Mouse (Mus musculus): ENCODE data around the gene Fam92b.

Gene Fam92b

DNA sequence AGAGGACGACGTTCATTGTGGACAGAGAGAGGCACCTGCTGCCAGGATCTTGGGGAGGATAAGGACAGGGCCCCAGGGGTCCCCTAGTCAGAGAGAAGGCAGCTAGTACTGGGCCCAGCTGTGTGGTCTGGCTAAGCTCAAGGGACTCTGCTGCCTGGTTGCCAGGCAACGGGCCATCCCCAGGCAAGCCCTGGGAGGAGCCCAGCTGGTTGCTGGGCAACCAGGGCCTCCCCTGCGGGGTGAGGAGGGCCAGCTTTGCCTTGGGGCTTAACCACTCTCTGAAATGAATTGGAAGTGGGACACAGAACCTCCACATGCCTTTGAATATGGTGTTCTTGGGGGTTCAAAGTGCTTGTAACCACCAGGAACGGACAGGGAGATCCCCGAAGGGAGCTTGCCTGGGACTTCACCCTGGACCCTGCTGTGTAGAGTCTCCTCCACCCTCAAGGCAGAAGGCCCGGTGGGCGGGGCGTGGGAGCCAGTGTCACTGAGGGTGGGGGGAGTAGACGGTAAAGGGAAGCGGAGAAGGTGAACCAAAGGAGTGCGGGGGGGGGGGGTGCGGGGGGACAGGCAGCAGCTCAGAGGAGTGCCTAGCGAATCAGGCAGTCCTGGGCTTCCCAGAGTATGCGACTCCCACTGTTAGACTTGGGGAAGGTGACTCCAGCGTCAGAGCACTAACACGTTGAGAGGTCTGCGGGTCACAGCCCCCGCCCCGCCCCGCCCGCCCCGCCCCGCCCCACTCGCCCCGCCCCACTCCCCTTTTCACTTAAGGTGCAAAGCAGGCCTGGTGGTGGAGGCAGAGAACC is at the start of gene Fam92b:
TSS of gene Fam92b (minus strand) at position 149 of the 806 bp plus-strand sequence.
- peak; percentile 83 for DNase-seq (ENCODE audit: low read depth)

DNA sequence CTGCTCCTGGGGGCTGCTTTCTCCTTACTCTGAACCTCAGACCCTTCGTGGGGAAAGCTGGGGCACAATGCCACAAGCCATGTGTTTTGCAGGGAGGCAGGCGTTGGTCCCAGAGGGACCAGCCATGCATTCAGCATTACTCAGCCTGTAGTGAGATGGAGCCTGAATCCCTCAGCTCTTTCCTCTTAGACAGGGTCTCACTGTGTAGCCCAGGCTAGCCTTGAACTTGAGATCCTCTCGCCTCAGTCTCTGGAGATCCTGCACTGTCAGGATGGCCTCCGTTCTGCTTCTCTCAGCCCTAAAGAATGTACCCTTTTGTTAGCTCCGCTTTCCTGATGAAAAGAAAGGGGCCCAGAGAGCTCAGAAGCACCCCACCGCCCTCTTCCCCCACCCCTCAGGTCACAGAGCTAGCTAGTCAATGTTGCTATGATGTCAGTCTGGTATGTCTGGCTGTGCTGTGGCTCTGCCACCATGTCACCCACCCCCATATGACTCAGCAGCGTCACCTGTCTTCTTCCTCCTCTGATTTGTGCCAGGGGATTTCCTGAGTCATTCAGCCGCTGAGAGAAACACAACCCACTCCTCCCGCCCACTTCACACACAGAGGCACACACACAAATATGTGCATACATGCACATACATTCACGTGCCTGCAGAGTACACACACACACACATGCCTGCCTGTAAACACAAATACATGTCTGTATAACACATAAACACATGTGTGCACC is 48.3 kb upstream of the Fam92b start:
- DNase-seq (ENCODE audit: low read depth), result peak; percentile 64

DNA sequence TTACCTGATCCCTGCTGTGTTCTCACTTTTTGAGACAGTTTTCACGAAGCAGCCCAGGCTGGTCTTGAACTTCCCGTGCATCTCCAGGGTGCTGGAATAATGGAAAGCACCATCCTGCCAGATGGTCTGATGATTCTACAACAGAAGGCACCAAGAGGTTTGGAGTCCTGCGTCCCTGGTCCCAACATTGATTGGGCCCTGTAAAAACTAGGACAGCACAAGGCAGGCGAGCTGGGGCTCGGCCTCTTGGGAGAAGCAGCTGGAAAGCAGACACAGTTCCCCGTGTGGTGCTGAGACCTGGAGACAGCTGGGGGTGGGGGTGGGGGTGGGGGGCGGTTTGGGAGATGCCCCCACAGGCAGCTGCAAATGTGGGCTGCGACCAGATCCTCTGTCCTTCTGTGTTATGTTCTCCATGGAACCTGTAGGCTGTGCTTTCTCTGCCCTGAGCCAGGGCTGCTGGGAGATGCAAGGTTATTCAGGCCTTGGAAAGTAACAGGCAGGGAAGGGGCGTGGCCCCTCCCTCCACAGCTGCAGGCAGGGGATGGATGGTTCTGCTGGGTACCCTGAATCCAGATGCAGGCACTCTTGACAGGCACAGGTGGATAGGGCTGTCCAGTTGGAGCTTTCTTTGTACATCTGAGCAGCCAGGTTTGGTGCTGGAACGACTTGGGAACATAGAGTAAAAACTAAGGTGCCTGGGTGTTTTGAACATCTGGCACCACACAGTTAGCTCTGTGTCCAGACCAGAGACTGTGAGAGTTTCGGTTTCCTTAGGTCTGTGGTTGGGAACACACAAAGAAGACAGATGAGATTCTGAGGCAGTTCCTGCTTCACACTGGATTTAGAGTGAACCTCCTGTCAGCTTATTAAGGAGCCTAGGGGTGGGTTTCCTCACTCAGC is 47.5 kb upstream of the Fam92b start:
- DNase-seq (ENCODE audit: low read depth), result peak; percentile 31

DNA sequence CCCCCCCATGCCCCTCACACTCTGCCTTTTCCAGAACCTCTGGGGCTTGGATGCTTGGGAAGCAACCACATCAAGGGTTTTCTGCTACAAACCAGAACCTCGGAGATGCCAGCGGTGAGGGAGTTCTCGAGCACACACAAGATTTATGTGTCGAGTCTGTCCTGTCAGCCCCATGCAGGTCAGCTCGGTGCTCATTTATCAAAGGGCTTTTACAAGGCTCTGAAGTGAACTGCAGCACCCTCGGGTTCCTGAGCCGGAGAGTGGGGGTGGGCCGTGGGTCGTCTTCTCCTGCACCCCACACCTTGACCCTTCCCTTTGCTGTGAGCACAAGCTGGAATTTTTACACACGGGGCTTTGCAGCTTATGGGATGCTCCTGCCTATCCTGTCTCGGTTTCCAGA is 45.3 kb upstream of the Fam92b start:
- no peak for DNase-seq (ENCODE audit: low read depth)

DNA sequence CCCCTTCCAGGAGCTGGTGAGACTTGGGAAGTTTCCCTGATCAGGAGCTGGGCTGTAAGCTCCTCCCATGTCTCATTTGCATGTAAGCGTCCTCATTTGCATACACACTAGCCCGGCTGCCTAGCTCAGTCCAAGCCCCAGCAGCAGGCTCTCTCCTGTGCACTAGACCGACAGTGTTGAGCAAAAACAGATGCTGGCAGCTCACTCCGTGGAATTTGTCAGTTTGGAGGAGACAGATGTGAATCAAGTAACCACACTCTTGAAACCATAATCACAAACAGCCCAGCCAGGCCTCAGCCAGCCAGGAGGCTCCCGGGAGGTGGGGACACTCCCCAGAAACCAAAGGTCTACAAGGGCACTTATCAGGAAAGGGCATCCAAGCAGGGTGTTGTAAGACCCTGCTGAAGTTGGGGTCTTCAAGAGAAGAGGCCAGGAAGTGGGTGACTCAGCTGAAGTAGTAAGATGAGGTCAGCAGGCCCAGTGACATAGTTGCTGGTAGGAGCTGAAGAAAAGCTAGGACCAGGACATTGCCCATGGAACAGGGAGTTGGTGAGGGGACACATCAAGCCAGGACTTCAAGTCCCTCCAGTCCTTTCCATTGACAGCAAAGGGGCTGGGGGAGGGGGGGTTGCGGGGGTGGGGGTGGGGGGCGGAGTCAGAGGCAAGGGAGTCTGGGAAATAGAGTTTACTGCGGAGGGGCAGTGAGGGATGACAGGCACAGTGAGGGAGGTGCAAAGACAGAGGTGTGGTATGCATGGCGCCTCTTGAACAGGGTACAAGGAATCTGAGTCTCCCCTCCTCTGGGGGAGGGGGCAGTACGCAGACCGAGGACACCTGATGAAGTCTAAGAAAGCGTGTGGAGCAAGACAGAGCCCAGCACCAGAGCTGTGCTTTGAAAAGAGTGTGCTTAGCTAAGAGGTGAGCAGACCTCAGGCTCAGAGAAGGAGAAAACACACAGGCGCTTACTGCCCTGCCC is 39.9 kb upstream of the Fam92b start:
- DNase-seq (ENCODE audit: low read depth), result peak; percentile 93

DNA sequence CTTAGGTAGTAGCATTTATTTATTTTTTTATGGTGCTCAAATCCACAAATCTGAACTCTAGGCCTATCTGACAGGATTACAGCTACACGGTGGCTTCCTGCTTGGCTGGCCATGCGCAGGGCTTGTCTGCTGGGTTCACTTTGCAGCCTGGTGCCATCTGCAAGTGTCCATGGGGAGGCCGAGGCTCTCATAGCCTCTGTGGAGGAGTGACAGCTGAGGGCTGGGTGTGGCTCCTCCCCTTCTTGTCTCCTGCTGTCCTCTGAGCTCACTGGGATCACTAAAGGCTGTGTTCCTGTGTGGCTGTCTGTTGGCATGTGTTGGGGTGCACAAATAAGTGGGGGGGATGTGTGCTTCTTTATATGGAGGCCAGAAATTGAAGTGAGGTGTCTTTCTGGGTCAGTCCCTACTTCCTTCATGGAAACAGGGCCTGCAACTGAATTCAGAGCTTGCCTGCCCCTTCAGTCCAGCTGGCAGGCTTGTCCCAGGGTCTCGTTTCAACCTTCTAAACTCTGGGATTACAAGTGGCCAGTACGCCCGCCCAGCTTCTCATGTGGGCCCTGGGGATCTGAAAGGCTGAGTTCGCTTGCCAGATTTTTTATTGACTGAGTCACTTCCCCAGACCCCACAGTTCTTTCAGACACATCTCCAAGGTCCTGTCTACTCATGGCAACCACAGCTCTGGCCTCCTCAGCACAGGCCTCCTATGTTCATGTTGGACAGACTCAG is 38.3 kb upstream of the Fam92b start:
- peak; percentile 84 for DNase-seq (ENCODE audit: low read depth)

DNA sequence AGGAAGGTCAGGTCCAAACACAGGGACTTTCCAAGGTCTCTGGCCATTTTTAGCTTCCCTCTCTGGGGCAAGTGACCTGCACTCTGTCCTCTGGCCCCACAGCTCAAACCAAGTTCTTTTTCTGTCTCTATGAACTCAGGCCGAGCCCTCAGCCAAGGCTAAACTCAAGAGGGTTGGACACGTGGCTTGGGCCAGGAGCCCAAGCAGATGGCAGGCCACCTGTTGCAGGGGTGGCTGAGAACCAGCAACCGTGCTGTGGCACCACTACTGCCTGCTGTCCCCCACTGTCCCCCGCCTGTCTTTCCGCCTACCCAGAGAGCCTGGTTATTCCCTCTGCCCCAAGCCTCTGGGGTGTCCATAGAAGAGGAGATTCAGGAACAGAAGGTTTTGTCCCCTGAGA is 36.7 kb upstream of the Fam92b start:
- DNase-seq (ENCODE audit: low read depth), result no peak

DNA sequence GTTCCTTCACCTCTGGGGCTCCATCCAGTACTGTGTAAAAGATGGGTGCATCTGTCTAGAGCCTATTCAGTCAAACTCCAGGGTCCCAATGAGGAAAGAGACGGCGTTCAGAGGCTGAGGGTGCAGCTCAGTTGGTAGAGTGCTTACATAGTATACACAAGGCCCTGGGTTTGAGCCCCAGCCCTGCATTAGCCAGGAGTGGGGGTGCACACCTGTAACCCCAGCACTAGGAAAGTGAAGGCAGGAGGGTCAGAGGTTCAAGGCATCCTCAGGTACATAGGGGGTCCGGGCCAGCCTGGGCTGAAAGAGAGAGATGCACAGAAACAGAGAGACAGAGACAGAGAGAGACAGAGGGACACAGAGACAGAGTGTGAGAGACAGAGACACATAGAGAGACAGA is 36.0 kb upstream of the Fam92b start:
- no peak for DNase-seq (ENCODE audit: low read depth)

DNA sequence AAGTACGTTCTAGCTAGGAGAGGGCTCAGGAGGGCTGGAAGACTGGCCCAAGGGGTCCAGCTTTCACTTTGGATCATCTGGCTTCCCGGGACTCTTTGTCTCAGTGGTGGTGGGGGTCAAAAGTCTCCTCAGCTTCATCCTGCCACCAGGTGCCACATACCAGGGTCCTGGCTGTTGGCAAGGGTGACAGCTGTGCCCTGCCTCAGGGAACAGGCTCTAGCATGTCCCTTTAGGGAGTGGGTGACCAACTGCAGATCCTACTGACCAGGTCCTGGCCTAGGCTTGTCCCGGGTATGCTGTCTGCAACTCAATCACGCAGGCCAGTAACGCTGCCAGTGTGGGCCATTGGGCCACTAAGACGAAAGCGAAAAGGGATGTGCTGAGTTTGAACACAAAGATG is 35.3 kb upstream of the Fam92b start:
- DNase-seq (ENCODE audit: low read depth), result no peak

DNA sequence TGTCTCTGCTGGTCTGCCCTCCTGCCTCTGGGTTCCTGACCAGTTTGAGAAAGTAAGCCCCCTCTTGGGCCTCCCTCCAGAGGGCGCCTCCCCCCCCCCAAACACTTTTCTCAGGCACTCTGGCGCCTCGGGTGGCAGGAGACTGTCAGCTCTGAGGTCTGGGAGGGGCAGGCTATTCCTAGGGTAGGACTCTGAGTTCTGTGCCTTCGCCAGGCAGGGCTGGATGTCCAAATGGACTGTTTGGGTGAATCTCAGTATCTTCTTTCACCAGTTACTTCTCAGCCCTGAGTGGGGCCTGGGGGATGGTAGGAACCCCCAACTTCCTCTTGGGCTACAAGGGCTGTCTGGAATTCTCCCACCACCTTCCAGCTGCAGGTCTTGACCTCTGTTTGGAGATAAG is 34.1 kb upstream of the Fam92b start:
- DNase-seq (ENCODE audit: low read depth), result no peak

DNA sequence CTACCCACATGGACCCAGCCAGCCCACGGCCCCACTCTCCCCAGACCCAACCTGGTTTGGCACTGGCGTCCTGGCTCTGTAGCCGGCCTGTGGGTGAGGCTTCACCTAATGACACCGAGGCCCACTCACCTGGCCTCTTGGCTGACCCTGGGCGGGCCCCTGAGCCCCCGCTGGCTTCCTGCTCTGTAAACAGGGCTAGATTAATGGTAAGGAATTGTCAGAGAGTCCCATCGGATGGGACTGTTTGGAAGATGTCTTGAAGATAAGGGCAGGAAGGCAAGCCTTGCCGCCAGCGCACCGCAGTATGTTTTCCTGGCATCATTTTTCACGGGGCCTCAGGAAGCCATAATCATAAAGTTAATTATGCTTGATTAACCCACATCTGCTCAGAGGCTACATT is 30.8 kb upstream of the Fam92b start:
- no peak for DNase-seq (ENCODE audit: low read depth)

DNA sequence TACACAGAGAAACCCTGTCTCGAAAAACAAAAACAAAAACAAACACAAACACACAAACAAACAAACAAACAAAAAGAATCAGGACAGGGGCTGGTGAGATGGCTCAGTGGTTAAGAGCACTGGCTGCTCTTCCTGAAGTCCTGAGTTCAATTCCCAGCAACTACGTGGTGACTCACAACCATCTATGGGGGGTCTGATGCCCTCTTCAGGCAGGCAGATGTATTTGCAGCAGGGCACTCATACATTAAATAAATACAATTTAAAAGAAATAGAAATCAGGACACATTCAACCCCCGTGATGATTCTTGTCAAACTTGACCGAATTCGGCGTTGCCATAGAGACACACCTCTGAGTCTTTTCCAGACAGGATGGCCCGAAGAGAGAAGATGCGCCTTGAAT is 30.1 kb upstream of the Fam92b start:
- no peak for DNase-seq (ENCODE audit: low read depth)

DNA sequence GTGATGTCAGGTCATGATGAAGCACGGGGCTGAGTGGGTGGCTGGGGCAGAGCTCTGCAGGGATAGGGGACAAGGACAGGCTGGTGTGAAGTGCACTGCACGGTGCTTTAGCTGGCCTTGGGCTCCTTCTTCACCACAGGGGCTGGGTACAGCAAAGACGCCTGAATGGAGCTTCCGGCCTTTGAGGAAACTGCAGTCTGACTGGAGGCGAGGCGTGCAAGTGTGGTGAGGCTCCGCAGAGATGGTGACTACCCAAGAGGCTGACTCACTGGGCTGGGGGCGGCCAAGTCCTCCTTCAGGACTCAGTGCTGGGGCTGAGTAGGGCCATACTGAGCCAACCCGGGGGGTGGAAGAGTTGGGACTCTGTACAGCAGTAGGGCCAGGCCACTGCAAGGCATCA is 28.6 kb upstream of the Fam92b start:
- DNase-seq (ENCODE audit: low read depth), result peak; percentile 56

DNA sequence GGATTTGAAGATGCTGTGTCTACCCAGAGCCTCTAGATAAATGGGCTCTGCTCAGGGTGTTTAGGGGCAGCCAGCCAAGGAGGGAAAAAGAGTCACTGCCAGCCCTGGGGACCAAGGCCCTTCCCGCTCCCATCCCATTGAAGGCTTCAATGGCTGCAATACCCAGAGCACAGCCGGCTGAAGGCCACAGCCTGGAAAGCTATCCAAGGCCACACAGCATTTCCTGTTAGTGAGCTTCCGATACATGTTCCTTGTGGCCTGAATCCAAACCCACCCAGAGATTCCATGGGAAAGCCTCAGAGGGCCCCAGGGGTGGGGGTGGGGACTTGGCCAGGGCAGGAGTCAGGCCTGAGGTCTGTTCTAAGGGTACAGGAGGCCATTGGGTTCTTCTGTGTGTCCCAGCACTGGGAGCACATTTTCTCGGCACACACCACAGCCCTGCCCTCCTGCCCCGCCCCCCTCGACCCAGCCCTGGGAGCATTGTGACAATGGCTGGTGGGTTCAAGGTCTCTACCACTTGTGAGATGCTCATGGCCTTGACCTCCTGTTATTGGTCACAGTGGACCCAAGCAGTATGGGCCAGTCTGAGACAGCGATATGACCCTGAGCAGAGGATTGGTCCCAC is 27.6 kb upstream of the Fam92b start:
- DNase-seq (ENCODE audit: low read depth), result no peak

DNA sequence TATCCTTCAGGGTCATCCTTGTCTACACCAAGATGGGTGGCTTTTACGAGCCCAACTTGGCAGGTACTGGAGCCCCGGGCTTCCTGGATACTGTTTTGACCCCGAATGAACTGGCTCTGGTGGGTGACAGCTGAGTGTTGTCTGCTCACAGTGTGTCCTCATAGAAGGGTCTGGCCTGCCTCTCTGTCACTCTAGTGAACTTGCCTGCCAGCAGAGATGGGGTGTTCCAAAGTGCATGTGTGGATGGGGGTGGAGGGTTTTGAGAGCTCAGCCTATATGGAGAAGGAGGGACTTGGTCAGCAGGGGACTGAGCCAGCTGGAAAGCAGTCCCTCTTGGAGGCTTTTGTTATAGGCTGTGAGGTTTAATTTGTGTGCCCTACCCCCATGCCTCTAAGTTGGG is 25.3 kb upstream of the Fam92b start:
- no peak for DNase-seq (ENCODE audit: low read depth)

DNA sequence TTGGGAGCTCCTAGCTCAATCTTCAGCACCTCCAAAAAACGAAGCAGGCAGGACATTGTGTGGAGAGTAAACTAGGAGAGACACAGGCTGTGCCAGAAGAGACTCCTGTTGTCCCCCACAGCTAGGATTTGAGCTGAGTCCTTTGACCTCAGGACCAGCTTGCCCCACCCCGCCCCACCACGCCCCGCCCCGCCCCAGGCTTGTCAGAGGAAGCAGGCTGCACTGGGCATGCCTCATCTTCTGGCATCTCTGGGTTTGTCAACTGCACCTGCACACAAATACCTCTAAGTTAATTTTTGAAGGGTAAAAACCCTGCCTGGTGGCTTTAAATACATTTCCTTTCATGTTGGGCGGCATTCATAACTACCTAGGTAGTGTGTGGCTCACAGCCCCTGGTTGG is 24.1 kb upstream of the Fam92b start:
- DNase-seq (ENCODE audit: low read depth), result no peak

DNA sequence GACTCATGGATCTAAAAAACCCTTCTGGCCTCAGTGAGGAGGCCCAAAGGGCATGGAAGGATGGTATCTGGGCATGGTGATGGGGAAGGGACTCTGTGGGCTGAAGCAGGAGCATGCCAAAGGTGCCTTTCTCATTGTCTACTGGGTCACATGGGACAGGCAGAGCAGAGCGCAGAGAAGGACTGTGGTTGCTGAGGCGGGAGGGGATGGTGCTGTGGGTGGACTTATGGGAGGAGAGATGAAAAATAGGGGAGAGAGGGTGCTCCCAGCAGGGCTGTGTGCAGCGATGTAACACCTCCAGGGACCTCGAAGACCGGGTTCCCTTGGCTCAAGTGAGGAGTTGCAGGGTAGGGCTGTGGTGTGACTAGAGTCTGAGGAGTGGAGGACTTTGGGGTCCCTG is 14.9 kb upstream of the Fam92b start:
- no peak for DNase-seq (ENCODE audit: low read depth)

DNA sequence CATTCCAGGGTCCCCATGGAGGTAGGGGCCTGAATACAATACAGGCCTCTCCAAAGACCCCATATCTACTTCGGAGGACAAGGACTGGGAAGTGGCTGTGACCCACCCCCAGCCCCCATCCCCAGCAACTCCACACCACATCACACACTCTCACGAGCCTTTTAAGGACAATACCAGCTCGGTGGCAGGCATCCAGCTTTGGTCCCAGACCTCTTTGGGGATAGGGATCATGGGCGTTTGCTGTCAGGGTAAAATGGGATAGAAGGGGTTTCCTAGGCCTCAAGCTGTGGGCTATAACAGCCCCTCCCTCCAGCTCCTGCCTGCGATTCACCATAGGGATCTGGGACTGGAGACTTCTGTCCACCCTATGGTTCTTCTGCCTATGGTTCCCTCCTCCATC is 14.4 kb upstream of the Fam92b start:
- no peak for DNase-seq (ENCODE audit: low read depth)

DNA sequence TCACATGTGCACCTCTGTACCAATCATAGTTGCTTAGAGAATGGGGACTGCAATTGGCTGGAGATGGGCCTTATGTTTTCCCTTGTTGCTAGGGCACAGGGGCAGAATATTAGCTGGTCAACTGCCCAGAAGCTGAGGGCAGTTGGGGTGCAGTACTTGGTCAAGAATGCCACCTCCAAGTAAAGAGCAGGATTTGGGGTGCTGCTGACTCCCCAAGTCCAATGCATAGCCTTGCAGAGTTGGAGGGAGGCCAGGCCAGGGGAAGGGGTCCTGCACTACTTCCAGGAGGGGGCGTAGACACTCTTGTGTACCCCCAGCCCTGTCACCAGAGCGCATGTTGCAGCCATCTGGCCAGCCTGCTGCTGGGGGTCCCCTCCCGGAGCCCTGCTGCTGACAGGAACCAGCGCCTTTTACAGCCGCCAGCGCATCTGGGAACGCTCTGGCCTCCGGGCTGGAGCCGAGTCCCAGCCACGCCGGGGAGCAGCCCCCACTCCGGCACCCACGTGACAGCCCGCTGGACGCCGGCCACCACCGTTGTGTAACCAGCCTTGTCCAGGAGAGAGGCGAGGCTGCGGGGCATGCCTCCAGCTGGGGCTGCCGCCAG is 13.6 kb upstream of the Fam92b start:
- DNase-seq (ENCODE audit: low read depth), result peak; percentile 96
